In genomic region chr11:55039591-55039990, GRCm38 (mm10) we compare ENCODE assay signal across 7 mouse cellular contexts. TPM values are rescaled to one million over a fixed set of nuclear protein-coding genes. Genes with fewer than 3 reads are reported as not detected.
DNase-seq lines count a peak whose midpoint lies in the region; ATAC-seq lines count a peak whose summit lies in the region.

No protein-coding gene starts in this region.

- H3K27ac ChIP-seq in intestine, embryonic 14.5 days (ENCODE audit: low read depth) = no peak overlapping the region
- no peak overlapping the region for H3K27ac ChIP-seq in midbrain, embryonic 16.5 days (ENCODE audit: low read length)

- no peaks in the 10 kb centered on the region for H3K27me3 ChIP-seq in intestine, embryonic 14.5 days (replicated peaks; ENCODE audit: control insufficient read depth, insufficient read depth, low read length)
- H3K27me3 ChIP-seq in midbrain, embryonic 16.5 days (ENCODE audit: control insufficient read depth, insufficient read depth, low read depth, low read length) = no peaks in the 10 kb centered on the region

- DNase-seq in T-cell, adult 2 months (ENCODE audit: low spot score) = peak; percentile 77
- DNase-seq in cerebellum, adult 9-10 months = peak; percentile 66
- DNase-seq in frontal cortex, adult 2 months (ENCODE audit: extremely low spot score in 1 of 2, low spot score in 1 of 2) = peak; percentile 41 to 89
- DNase-seq in intestine, embryonic 14.5 days (ENCODE audit: low spot score) = peak; percentile 93
- peak; percentile 86 for DNase-seq in left cerebral cortex, postnatal 4 days
- peak; percentile 57 to 74 for DNase-seq in spleen, postnatal 14 days (ENCODE audit: low spot score in 2 of 2)

- H3K9me3 ChIP-seq in intestine, embryonic 14.5 days (ENCODE audit: control insufficient read depth, low read length) = no peaks in the 10 kb centered on the region
- no peaks in the 10 kb centered on the region for H3K9me3 ChIP-seq in midbrain, embryonic 16.5 days (replicated peaks; ENCODE audit: control insufficient read depth, low read length, poor library complexity, severe bottlenecking)

- no peaks in the 10 kb centered on the region for H3K4me1 ChIP-seq in intestine, embryonic 14.5 days (replicated peaks; ENCODE audit: control insufficient read depth, insufficient read depth, low read length)
- H3K4me1 ChIP-seq in midbrain, embryonic 16.5 days (ENCODE audit: control insufficient read depth, insufficient read depth, low read length) = no peaks in the 10 kb centered on the region

- H3K9ac ChIP-seq in intestine, embryonic 14.5 days (ENCODE audit: low read length) = no peak overlapping the region
- H3K9ac ChIP-seq in midbrain, embryonic 16.5 days (ENCODE audit: low read depth, low read length) = no peak overlapping the region

- H3K4me2 ChIP-seq in intestine, embryonic 14.5 days (ENCODE audit: low read length) = no peak overlapping the region
- no peak overlapping the region for H3K4me2 ChIP-seq in midbrain, embryonic 16.5 days (ENCODE audit: low read length)

- H3K36me3 ChIP-seq in intestine, embryonic 14.5 days (ENCODE audit: control insufficient read depth, insufficient read depth, low read length) = no peaks in the 10 kb centered on the region
- no peaks in the 10 kb centered on the region for H3K36me3 ChIP-seq in midbrain, embryonic 16.5 days (ENCODE audit: control insufficient read depth, insufficient read depth, low read length)

- WGBS in intestine, embryonic 14.5 days = 4% methylated on average over 9 of the region's 9 CpGs
- 7% methylated on average over 9 of the region's 9 CpGs for WGBS in midbrain, embryonic 16.5 days

- intact Hi-C loops in left cerebral cortex, postnatal 4 days (cut with DNase I) = no loop called here

- ATAC-seq in intestine, embryonic 14.5 days (replicated peaks; ENCODE audit: low FRiP score, low TSS enrichment, low read depth) = no peak; the same call in 1 of the 2 replicates
- ATAC-seq in midbrain, embryonic 16.5 days = peak; percentile 66

- H3K4me3 ChIP-seq in intestine, embryonic 14.5 days (ENCODE audit: low read depth, low read length) = no peak overlapping the region
- H3K4me3 ChIP-seq in midbrain, embryonic 16.5 days (ENCODE audit: low read depth, low read length) = no peak overlapping the region

RNA-seq across cellular contexts. Expression of gene Anxa6, which starts 6.3 kb away (rescaled TPM):
- 76.6 and 76.8 TPM in 2 replicates for polyA plus RNA-seq in frontal cortex, adult 2 months (2012; rRNA removed)
- 327 and 365 TPM in 2 replicates for polyA plus RNA-seq in intestine, embryonic 14.5 days (2014; fragmentation: Nextera tagmentation; extraction: Ambion mirVana)
- total RNA-seq in left cerebral cortex, postnatal 4 days (2021) = 10 to 100 TPM; 70.0 to 70.2 TPM
- polyA plus RNA-seq in midbrain, embryonic 16.5 days (2015; fragmentation: Nextera tagmentation; extraction: Ambion mirVana) = 36.3 and 37.0 TPM in 2 replicates

RNA-seq across cellular contexts. Expression of gene Ccdc69, which starts 38.3 kb away (rescaled TPM):
- 0.94 and 1.2 TPM in 2 replicates for polyA plus RNA-seq in frontal cortex, adult 2 months (2012; rRNA removed)
- 3.0 and 3.1 TPM in 2 replicates for polyA plus RNA-seq in intestine, embryonic 14.5 days (2014; fragmentation: Nextera tagmentation; extraction: Ambion mirVana)
- total RNA-seq in left cerebral cortex, postnatal 4 days (2021) = not detected
- 0.19 and 0.27 TPM in 2 replicates for polyA plus RNA-seq in midbrain, embryonic 16.5 days (2015; fragmentation: Nextera tagmentation; extraction: Ambion mirVana)

RNA-seq across cellular contexts. Expression of gene Gm2a, which starts 58.3 kb away (rescaled TPM):
- 41.3 and 45.6 TPM in 2 replicates for polyA plus RNA-seq in frontal cortex, adult 2 months (2012; rRNA removed)
- polyA plus RNA-seq in intestine, embryonic 14.5 days (2014; fragmentation: Nextera tagmentation; extraction: Ambion mirVana) = 23.1 and 24.9 TPM in 2 replicates
- 10 to 100 TPM; 31.0 to 32.2 TPM for total RNA-seq in left cerebral cortex, postnatal 4 days (2021)
- 22.3 and 32.5 TPM in 2 replicates for polyA plus RNA-seq in midbrain, embryonic 16.5 days (2015; fragmentation: Nextera tagmentation; extraction: Ambion mirVana)
